ENCODE assay signal across 11 mouse cellular contexts in the genomic region with DNA sequence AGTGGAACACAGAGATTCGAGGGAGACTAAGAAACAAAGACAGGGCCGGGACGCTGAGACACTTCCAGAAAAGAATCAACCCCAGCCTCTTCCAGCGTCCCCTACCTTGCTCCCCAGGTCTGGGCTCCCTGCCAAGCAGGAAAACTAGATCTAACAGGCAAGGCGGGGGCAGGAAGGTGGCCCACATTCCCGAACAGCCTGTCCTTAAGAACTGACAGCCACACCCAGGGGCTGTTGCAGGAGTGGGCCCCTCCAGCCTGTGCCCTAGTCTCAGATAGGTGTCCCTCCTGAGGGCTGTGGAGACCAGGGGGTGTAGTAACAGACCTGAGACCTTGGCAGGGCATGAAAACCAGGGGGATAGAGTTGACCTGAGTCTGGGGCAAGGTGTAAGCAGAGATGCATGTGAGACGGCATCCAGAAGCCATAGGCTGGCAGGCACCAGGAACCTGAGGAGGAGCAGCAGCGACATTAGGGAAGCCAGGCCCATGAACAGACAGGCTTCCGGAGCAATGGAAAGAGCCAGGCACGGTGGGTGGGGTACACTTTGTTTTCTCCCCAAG. TPM values are rescaled to one million over a fixed set of nuclear protein-coding genes. Genes with fewer than 3 reads are reported as not detected.
DNase-seq lines count a peak whose midpoint lies in the region; ATAC-seq lines count a peak whose summit lies in the region.
"Had no signal": no experiment of that assay in that cellular context is flagged by ENCODE, and none has a peak within 500 bp of the region (broad histone marks: within the 10 kb centered on the region; RNA-seq: fewer than 3 reads in every experiment).

A gene (plus strand): TSS at position 510 of the 560 bp plus-strand sequence.

- DNase-seq in limb, embryonic 10.5 days (ENCODE audit: low spot score) = no peak
- DNase-seq in kidney, postnatal 10 days = peak; percentile 82
- no peak for DNase-seq in urinary bladder, postnatal 4 days (ENCODE audit: low spot score in 2 of 2)
- DNase-seq in left cerebral cortex, adult 9 months (ENCODE audit: low spot score in 2 of 2) = no peak
- DNase-seq: left cerebral cortex, postnatal 4 days had no signal

- no peaks in the 10 kb centered on the region for H3K9me3 ChIP-seq in limb, embryonic 13.5 days
- H3K9me3 ChIP-seq in limb, embryonic 10.5 days (replicated peaks) = no peaks in the 10 kb centered on the region
- H3K9me3 ChIP-seq in heart, embryonic 12.5 days (replicated peaks) = 0 out of 2 replicates have a peak, but pooled peaks cover 4% of the 10 kb centered on the region
- no peaks in the 10 kb centered on the region for H3K9me3 ChIP-seq in stomach, embryonic 14.5 days (ENCODE audit: control insufficient read depth, low read depth, low read length)
- no peaks in the 10 kb centered on the region for H3K9me3 ChIP-seq in hindbrain, embryonic 16.5 days (ENCODE audit: control insufficient read depth, low read length)
- H3K9me3 ChIP-seq: forebrain, embryonic 15.5 days; G1E had no signal

- H3K36me3 ChIP-seq in limb, embryonic 13.5 days = peaks cover 13% of the 10 kb centered on the region
- H3K36me3 ChIP-seq in limb, embryonic 10.5 days = peaks cover 19% of the 10 kb centered on the region
- H3K36me3 ChIP-seq in heart, embryonic 12.5 days = peaks cover 23% of the 10 kb centered on the region
- peaks cover 12% of the 10 kb centered on the region for H3K36me3 ChIP-seq in stomach, embryonic 14.5 days (ENCODE audit: control insufficient read depth, insufficient read depth, low read length)
- peaks cover 12% of the 10 kb centered on the region for H3K36me3 ChIP-seq in hindbrain, embryonic 16.5 days (ENCODE audit: control insufficient read depth, insufficient read depth, low read length)

- peak within 1 kb of the TSS; percentile 31; the same call in 1 of the 2 replicates for H3K9ac ChIP-seq in limb, embryonic 13.5 days
- no peak within 1 kb of the TSS for H3K9ac ChIP-seq in heart, embryonic 12.5 days
- H3K9ac ChIP-seq in stomach, embryonic 14.5 days (replicated peaks; ENCODE audit: low read depth, low read length) = no peak within 1 kb of the TSS
- no peak within 1 kb of the TSS for H3K9ac ChIP-seq in hindbrain, embryonic 16.5 days (ENCODE audit: low read depth, low read length)
- H3K9ac ChIP-seq: forebrain, embryonic 15.5 days had no signal

- no peak for ATAC-seq in limb, embryonic 13.5 days (ENCODE audit: low FRiP score, low read depth)
- 0 out of 2 replicates have a peak, but pooled peaks have one; percentile 29 for ATAC-seq in heart, embryonic 12.5 days (ENCODE audit: insufficient number of reproducible peaks, low FRiP score)
- ATAC-seq in stomach, embryonic 14.5 days (ENCODE audit: insufficient number of reproducible peaks, insufficient read depth, low FRiP score, low read depth) = peak; percentile 42
- ATAC-seq in hindbrain, embryonic 16.5 days = no peak
- ATAC-seq: forebrain, embryonic 15.5 days had no signal

- H3K4me2 ChIP-seq in limb, embryonic 13.5 days (replicated peaks) = no peak within 1 kb of the TSS
- H3K4me2 ChIP-seq in heart, embryonic 12.5 days = no peak within 1 kb of the TSS
- H3K4me2 ChIP-seq in stomach, embryonic 14.5 days (replicated peaks; ENCODE audit: low read depth, low read length) = no peak within 1 kb of the TSS
- no peak within 1 kb of the TSS for H3K4me2 ChIP-seq in hindbrain, embryonic 16.5 days (ENCODE audit: low read length)
- H3K4me2 ChIP-seq: forebrain, embryonic 15.5 days had no signal

- peaks cover 8% of the 10 kb centered on the region for H3K4me1 ChIP-seq in limb, embryonic 13.5 days
- H3K4me1 ChIP-seq in limb, embryonic 10.5 days = no peaks in the 10 kb centered on the region
- H3K4me1 ChIP-seq in heart, embryonic 12.5 days (replicated peaks) = peaks cover 6% of the 10 kb centered on the region
- H3K4me1 ChIP-seq in stomach, embryonic 14.5 days (ENCODE audit: control insufficient read depth, insufficient read depth, low read length) = peaks cover 4% of the 10 kb centered on the region; the same call in 1 of the 2 replicates
- H3K4me1 ChIP-seq in hindbrain, embryonic 16.5 days (ENCODE audit: control insufficient read depth, insufficient read depth, low read depth, low read length) = no peaks in the 10 kb centered on the region
- H3K4me1 ChIP-seq: forebrain, embryonic 15.5 days had no signal

- H3K27ac ChIP-seq in limb, embryonic 13.5 days = peak within 1 kb of the TSS; percentile 48; the same call in 1 of the 2 replicates
- no peak within 1 kb of the TSS for H3K27ac ChIP-seq in limb, embryonic 10.5 days
- H3K27ac ChIP-seq in heart, embryonic 12.5 days (ENCODE audit: poor library complexity, severe bottlenecking) = no peak within 1 kb of the TSS
- H3K27ac ChIP-seq in stomach, embryonic 14.5 days (ENCODE audit: low read length) = peak within 1 kb of the TSS; percentile 50; the same call in 1 of the 2 replicates
- no peak within 1 kb of the TSS for H3K27ac ChIP-seq in hindbrain, embryonic 16.5 days (ENCODE audit: low read depth, low read length)
- H3K27ac ChIP-seq: forebrain, embryonic 15.5 days had no signal

- WGBS in limb, embryonic 13.5 days = 56% methylated on average over 10 of the region's 10 CpGs
- WGBS in limb, embryonic 10.5 days = 84% methylated on average over 10 of the region's 10 CpGs
- 60% methylated on average over 10 of the region's 10 CpGs for WGBS in heart, embryonic 12.5 days
- 53% methylated on average over 10 of the region's 10 CpGs for WGBS in stomach, embryonic 14.5 days
- WGBS in hindbrain, embryonic 16.5 days = 73% methylated on average over 10 of the region's 10 CpGs

- H3K4me3 ChIP-seq in limb, embryonic 13.5 days = no peak within 1 kb of the TSS
- H3K4me3 ChIP-seq in limb, embryonic 10.5 days = no peak within 1 kb of the TSS
- H3K4me3 ChIP-seq in heart, embryonic 12.5 days = no peak within 1 kb of the TSS
- H3K4me3 ChIP-seq in stomach, embryonic 14.5 days (ENCODE audit: low read depth, low read length) = no peak within 1 kb of the TSS
- no peak within 1 kb of the TSS for H3K4me3 ChIP-seq in hindbrain, embryonic 16.5 days (ENCODE audit: low read length)
- H3K4me3 ChIP-seq: forebrain, embryonic 15.5 days had no signal

- H3K27me3 ChIP-seq in limb, embryonic 13.5 days = no peaks in the 10 kb centered on the region
- H3K27me3 ChIP-seq in limb, embryonic 10.5 days (ENCODE audit: low read depth, poor library complexity, severe bottlenecking) = no peaks in the 10 kb centered on the region
- H3K27me3 ChIP-seq in heart, embryonic 12.5 days (replicated peaks) = no peaks in the 10 kb centered on the region
- H3K27me3 ChIP-seq in stomach, embryonic 14.5 days (ENCODE audit: control insufficient read depth, insufficient read depth, low read length) = no peaks in the 10 kb centered on the region
- H3K27me3 ChIP-seq in hindbrain, embryonic 16.5 days (replicated peaks; ENCODE audit: control insufficient read depth, insufficient read depth, low read length) = no peaks in the 10 kb centered on the region
- H3K27me3 ChIP-seq: forebrain, embryonic 15.5 days had no signal

RNA-seq across cellular contexts. Expression of the gene that starts here (rescaled TPM):
- polyA plus RNA-seq in limb, embryonic 13.5 days (2015; fragmentation: Nextera tagmentation; extraction: Ambion mirVana) = 0.33 TPM in 1 of 2 replicates, not detected in the other
- polyA plus RNA-seq in limb, embryonic 10.5 days (2016; fragmentation: Nextera tagmentation; extraction: Ambion mirVana) = 0.11 and 0.19 TPM in 2 replicates
- not detected in 2 replicates for polyA plus RNA-seq in heart, embryonic 12.5 days (2016; fragmentation: Nextera tagmentation; extraction: Ambion mirVana)
- polyA plus RNA-seq in stomach, embryonic 14.5 days (2014; fragmentation: Nextera tagmentation; extraction: Ambion mirVana) = 0.17 TPM in 1 of 2 replicates, not detected in the other
- 0.13 and 0.30 TPM in 2 replicates for polyA plus RNA-seq in hindbrain, embryonic 16.5 days (2015; fragmentation: Nextera tagmentation; extraction: Ambion mirVana)
- polyA plus RNA-seq: G1E had no signal

Comparison
In these comparisons a context has a peak if more than half of its experiments do, and no peak if none do; other contexts are left out.
1. Peak in ATAC-seq in heart, embryonic 12.5 days; RNA of the gene not detected or under 1 TPM.
2. Peak in ATAC-seq and H3K27ac ChIP-seq in stomach, embryonic 14.5 days; RNA of the gene not detected or under 1 TPM.